Mouse (Mus musculus) stomach, postnatal 0 days (tissue): ENCODE data around the gene Gm10134. TPM values are rescaled to one million over a fixed set of nuclear protein-coding genes. Genes with fewer than 3 reads are reported as not detected.

ENCODE experiments used
- ATAC-seq: fragments of 200-750 bp; cut with Nextera tagmentation; 2 replicates; pipeline ENCODE4 v1.8.0; 2017; ENCODE audit not compliant: low FRiP score, low TSS enrichment
- DNase-seq: peaks from one replicate; pipeline ENCODE4 v3.0.0-alpha.2; 2016; ENCODE audit warnings: low spot score
- H3K27ac ChIP-seq: fragments of 300-500 bp; sonication (generic); replicated peaks from 2 replicates; pipeline ENCODE4 v1.5.1; 2014; ENCODE audit warnings: mild to moderate bottlenecking, control low read depth
- H3K27me3 ChIP-seq: fragments of 300-500 bp; sonication (generic); 2 replicates; pipeline ENCODE4 v1.6.1; 2014; ENCODE audit warnings: low read length; ENCODE audit not compliant: control insufficient read depth, insufficient read depth
- H3K36me3 ChIP-seq: fragments of 300-500 bp; sonication (generic); 2 replicates; pipeline ENCODE4 v1.6.1; 2014; ENCODE audit warnings: low read length, mixed read lengths; ENCODE audit not compliant: control insufficient read depth, insufficient read depth
- H3K4me1 ChIP-seq: fragments of 300-500 bp; sonication (generic); replicated peaks from 2 replicates; pipeline ENCODE4 v1.6.1; 2014; ENCODE audit warnings: antibody characterized with exemption; ENCODE audit not compliant: control insufficient read depth, insufficient read depth
- H3K4me2 ChIP-seq: fragments of 300-500 bp; sonication (generic); replicated peaks from 2 replicates; pipeline ENCODE4 v1.6.1; 2014; ENCODE audit warnings: low read depth, mild to moderate bottlenecking, control low read depth, moderate library complexity
- H3K4me3 ChIP-seq: fragments of 300-500 bp; sonication (generic); 2 replicates; pipeline ENCODE4 v1.5.1; 2014; ENCODE audit warnings: low read depth, low read length, control low read depth
- H3K9ac ChIP-seq: fragments of 300-500 bp; sonication (generic); 2 replicates; pipeline ENCODE4 v1.6.1; 2014; ENCODE audit warnings: mild to moderate bottlenecking, low read length, control low read depth, mixed read lengths
- H3K9me3 ChIP-seq: fragments of 300-500 bp; sonication (generic); 2 replicates; pipeline ENCODE4 v1.6.1; 2016; ENCODE audit warnings: low read length; ENCODE audit not compliant: control insufficient read depth
- CTCF ChIP-seq: IDR thresholded peaks from 2 replicates; pipeline ENCODE4 v1.5.1; 2016; ENCODE audit warnings: antibody characterized with exemption, low read depth, mild to moderate bottlenecking, moderate library complexity
- EP300 ChIP-seq: optimal IDR thresholded peaks from 2 replicates; pipeline ENCODE3; 2016; ENCODE audit warnings: antibody characterized with exemption
- WGBS: fragments of 180-500 bp; shearing (Covaris S2); extraction: QIAGEN DNeasy Blood & Tissue Kit; methylation state at CpG from one replicate; pipeline ENCODE4 v1.1.7; 2014; 5-methylcytosine and 5-hydroxymethylcytosine counted together
- polyA plus RNA-seq: library from polyadenylated mRNA; unstranded; fragments of >200 nt; fragmentation: Nextera tagmentation; extraction: Ambion mirVana; gene quantifications from 2 replicates; pipeline ENCODE4 v1.2.1, GENCODE M21; 2015

Gene Gm10134
- polyA plus RNA-seq, 1 experiment from 2014 or later, result 6.2 TPM

DNA sequence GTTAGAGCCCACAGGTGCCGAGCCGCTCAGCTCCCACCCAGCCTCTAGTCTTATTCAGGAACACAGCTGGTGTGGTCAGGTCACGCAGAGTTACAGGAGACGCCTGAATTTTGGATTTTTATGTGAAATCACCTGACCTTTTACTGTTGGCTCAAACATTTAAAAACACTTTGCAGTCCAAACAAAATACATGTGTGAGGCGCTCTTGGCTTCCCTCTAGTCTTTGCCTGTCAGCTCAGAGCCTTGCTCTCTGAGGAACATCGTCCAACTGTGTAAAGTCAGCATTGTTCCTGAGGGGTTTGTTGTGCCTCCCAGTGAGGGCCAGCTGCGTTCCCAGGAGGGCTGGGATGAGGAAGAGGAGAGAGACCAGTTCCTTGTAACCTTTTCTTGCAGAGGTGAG, 24.4 kb downstream of the Gm10134 start:
- no peak for TF ChIP-seq CTCF
- no peak for TF ChIP-seq EP300
- ATAC-seq, result no peak
- H3K9me3 ChIP-seq, result no peaks in the 10 kb centered on the region
- peak overlapping the region; percentile 70 for H3K27ac ChIP-seq
- H3K36me3 ChIP-seq, result no peaks in the 10 kb centered on the region
- H3K4me2 ChIP-seq, result no peak overlapping the region
- H3K4me1 ChIP-seq, result peaks cover 23% of the 10 kb centered on the region
- no peak for DNase-seq
- H3K4me3 ChIP-seq, result no peak overlapping the region
- no peaks in the 10 kb centered on the region for H3K27me3 ChIP-seq
- 55% methylated on average over 7 of the region's 7 CpGs for WGBS
- H3K9ac ChIP-seq, result no peak overlapping the region

DNA sequence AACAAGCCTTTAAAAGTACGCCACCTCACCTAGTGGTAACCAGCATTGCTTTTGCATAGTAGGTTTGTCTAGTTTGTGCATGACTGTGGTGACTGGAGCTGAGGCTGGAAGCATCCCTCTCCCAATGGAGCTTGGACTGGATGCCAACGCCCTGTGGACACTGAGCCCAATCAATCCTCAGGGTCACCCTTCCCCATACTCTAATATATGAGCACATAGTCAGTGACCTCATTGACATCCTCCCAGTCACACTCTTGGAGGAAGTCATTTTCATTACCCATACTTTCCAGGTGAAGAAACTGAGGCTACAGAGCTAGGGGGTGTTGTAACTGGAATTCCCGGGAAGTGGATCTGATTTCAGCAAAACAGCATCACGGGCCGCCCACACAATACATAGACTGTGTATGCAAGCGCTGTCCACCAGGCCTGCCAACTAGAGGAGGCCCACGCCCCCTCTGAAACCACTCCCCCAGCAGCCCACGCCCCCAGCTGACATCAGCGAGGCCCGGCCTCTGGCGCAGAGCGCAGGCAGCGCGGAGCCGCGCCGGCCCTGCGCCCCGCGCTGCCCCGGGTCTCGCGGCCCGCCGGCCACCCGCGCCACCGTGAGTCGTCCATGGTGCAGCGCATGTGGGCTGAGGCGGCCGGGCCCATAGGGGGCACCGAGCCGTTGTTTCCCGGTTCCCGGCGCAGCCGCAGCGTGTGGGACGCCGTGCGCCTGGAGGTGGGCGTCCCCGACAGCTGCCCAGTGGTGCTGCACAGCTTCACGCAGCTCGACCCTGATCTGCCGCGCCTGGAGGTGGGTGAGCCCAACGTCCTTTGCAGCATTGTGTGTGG, 27.3 kb downstream of the Gm10134 start:
- Histone ChIP-seq H3K4me1 (peaks cover 17% of the 10 kb centered on the region), H3K9me3 (no peaks in the 10 kb centered on the region)
- TF ChIP-seq EP300 (no peak), CTCF (peak; percentile 51)

DNA sequence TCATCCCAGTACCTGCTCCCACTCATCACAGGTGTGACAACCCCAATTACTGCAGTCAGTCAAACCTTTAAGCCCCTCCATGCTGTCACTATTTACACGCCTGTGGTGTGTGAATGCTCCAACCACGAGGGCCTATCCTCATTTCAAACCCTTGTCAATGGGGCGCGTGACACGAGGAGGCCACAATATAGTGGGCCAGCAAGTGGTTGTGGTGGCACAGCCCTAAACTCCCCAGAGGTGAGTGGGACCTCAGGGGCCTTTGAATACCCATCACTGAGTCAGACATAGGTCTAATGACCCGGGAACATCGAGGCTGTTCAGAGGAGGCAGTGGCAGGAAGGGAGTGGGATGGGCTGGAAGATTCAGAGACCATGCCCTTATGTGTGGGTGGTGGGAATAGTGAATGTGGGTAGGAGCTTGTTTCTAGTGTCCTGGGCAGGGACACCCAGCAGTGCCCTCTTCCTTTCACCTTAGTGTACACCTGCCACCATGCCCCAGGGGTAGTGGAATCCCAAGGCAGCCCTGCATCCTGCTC, 28.1 kb downstream of the Gm10134 start:
- Histone ChIP-seq H3K4me2 (peak overlapping the region; percentile 85), H3K4me1 (peaks cover 22% of the 10 kb centered on the region), H3K9me3 (no peaks in the 10 kb centered on the region), H3K9ac (peak overlapping the region; percentile 77), H3K27me3 (no peaks in the 10 kb centered on the region), H3K36me3 (no peaks in the 10 kb centered on the region), H3K4me3 (peak overlapping the region; percentile 63), H3K27ac (peak overlapping the region; percentile 69)
- DNase-seq (no peak), ATAC-seq (no peak)
- WGBS, result 60% methylated on average over 7 of the region's 7 CpGs
- no peak for TF ChIP-seq EP300
- TF ChIP-seq CTCF, result no peak

More for the DNA sequence above, 27.3 kb downstream of the Gm10134 start:
- ATAC-seq (peak; percentile 91), DNase-seq (peak; percentile 95)
- H3K27me3 ChIP-seq, result no peaks in the 10 kb centered on the region
- H3K9ac ChIP-seq, result peak overlapping the region; percentile 77
- 2% methylated on average over 48 of the region's 49 CpGs for WGBS
- H3K4me3 ChIP-seq, result peak overlapping the region; percentile 63
- H3K36me3 ChIP-seq, result no peaks in the 10 kb centered on the region
- peak overlapping the region; percentile 69 for H3K27ac ChIP-seq
- peak overlapping the region; percentile 85 for H3K4me2 ChIP-seq

DNA sequence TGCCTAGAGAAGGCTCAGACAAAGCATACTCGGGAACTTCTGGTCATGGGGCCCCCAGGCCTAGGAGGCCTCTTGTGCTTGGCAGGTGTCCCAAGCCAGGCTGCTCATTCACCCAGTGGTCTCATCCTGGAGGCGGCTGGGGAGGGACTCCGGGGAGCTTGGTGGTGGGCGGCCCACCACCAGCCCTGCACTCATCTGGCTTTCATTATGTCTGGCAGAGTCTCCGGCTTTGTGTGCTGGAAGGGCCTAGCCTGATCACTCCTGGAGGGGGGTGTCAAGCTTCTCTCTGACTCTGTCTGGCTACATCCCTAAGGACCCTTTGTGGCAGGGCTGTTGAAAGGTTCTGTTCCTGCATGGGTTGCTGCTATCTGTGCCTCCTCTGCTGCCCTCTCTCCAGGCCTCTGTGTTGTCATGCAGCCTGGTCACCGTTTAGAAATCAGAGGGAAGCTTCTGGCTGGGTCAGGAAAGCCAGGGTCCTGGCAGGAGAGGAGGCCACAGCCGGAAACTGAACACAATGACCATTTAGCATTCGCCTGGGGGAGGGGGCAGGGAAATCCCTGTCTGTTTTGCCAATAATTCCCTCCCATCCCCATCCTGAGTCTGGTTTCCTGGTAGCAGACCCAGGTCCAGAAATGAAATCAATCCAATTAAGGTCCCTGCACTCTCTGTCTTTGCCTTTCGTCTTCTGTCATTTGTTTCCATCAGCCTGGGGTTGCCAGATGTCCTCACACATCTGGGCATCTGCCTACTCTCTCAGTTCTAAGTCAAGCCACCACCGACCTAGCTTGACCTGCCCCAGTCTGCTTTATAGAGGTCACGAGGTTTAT, 28.8 kb downstream of the Gm10134 start:
- Histone ChIP-seq H3K9ac (peak overlapping the region; percentile 77), H3K4me2 (peak overlapping the region; percentile 85), H3K36me3 (no peaks in the 10 kb centered on the region), H3K4me3 (peak overlapping the region; percentile 63), H3K27ac (peak overlapping the region; percentile 69), H3K4me1 (peaks cover 27% of the 10 kb centered on the region), H3K9me3 (no peaks in the 10 kb centered on the region), H3K27me3 (no peaks in the 10 kb centered on the region)
- 46% methylated on average over 11 of the region's 11 CpGs for WGBS
- ATAC-seq (no peak), DNase-seq (peak; percentile 33)
- no peak for TF ChIP-seq EP300
- TF ChIP-seq CTCF, result no peak

DNA sequence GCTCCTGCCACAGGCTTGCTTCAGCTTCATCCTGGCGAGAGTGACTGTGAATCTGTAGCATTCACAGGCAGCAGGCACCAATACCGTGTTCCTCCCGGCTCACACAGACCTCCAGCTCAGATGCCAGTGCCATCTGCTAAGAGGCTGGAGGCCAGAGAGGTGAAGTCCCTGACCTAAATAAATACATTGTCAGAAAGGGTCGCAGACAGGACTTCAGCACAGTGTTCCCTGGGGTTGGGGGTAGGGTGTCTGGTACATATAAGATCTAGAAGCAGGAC, 29.3 kb downstream of the Gm10134 start:
- Histone ChIP-seq H3K9ac (peak overlapping the region; percentile 41), H3K27ac (peak overlapping the region; percentile 69), H3K36me3 (no peaks in the 10 kb centered on the region), H3K4me1 (peaks cover 28% of the 10 kb centered on the region), H3K27me3 (no peaks in the 10 kb centered on the region), H3K4me2 (peak overlapping the region; percentile 85; the same call in 1 of the 2 replicates), H3K9me3 (no peaks in the 10 kb centered on the region), H3K4me3 (no peak overlapping the region)
- ATAC-seq (no peak), DNase-seq (no peak)
- TF ChIP-seq EP300 (no peak), CTCF (no peak)
- 43% methylated on average over 4 of the region's 4 CpGs for WGBS
